Mouse (Mus musculus) neutrophil, adult 65 days (primary cell): ENCODE data around the gene Ddx19b. TPM values are rescaled to one million over a fixed set of nuclear protein-coding genes. Genes with fewer than 3 reads are reported as not detected.

Source experiments
- total RNA-seq: library from RNA; stranded (reverse); gene quantifications from 2 replicates; pipeline ENCODE4 v1.2.4, GENCODE M21; 2023

Ddx19b gene
- 6.4 and 9.7 TPM in 2 replicates for total RNA-seq

DNA sequence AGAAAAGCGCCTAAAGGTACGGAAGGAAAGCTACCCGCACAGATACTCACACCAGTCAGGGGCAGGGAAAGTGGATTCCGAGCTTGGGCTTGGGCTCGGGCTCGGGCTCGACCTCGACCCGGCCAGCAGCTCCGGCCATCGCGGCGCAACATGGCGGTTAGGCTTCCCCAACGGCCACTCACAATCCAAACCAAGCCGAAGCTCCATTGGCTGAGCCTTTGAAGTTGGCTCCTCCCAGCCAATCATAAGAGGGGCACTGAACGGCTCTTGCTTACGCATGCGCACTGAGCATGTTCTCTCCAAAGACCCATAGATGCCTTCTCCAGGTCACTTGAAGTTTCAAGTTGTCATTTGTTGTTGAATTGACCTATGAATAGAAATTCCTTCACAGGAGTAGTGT, at the start of gene Ddx19b:
Ddx19b (minus strand) TSS at position 180 of the 400 bp plus-strand sequence.

GRCm38 (mm10) chr8:111056158-111056663, 24.7 kb upstream of the Ddx19b start, which contains the start of gene Exosc6:
Gene Exosc6, plus strand, starts transcription at chr8:111056339.

DNA sequence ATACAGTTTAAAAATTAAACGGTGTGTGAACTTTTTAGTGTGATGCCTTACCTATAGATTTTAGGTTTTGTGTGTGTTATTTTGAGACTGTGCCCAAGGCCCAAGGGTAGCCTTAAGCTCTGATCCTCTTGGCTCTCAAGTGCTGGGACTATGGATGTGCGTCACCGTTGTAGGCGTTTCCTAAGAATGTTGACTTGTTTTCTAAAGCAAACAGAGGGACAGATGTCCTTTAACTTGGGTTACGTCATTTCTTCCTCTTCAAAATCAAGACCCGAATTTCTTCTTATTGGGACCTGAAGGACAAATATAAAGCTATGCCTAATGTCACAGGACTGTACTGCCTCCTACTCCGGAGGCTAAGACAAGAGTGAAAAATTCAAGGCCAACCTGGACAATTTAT, 1.4 kb upstream of the Ddx19b start, which contains the start of gene Aars:
Aars (plus strand) TSS at position 229 of the 400 bp plus-strand sequence.

GRCm38 (mm10) chr8:110997547-110998531, 33.7 kb downstream of the Ddx19b start, which contains the start of gene Ddx19a:
Gene Ddx19a, minus strand, starts transcription at chr8:110997800.

Other genes starting within 250 kb of the Ddx19b start
- not detected in 2 replicates for gene Il34, start 225.8 kb downstream of the Ddx19b start, total RNA-seq
- 31.1 and 42.8 TPM in 2 replicates for gene Cog4, start 185.2 kb downstream of the Ddx19b start, total RNA-seq
- gene Sf3b3, start 185.0 kb downstream of the Ddx19b start, total RNA-seq = 53.5 and 66.2 TPM in 2 replicates
- 7.5 and 8.5 TPM in 2 replicates for gene Fuk, start 129.3 kb downstream of the Ddx19b start, total RNA-seq
- 31.8 and 34.4 TPM in 2 replicates for gene St3gal2, start 111.8 kb downstream of the Ddx19b start, total RNA-seq
- gene Ddx19a, start 34.0 kb downstream of the Ddx19b start, total RNA-seq = 31.7 and 33.6 TPM in 2 replicates
- gene Aars, start 1.4 kb upstream of the Ddx19b start, total RNA-seq = 25.9 and 32.6 TPM in 2 replicates
- gene Exosc6, start 24.6 kb upstream of the Ddx19b start, total RNA-seq = 0.50 and 4.2 TPM in 2 replicates
- not detected in 2 replicates for gene Clec18a, start 60.7 kb upstream of the Ddx19b start, total RNA-seq
- 8.6 and 17.3 TPM in 2 replicates for gene Pdpr, start 62.9 kb upstream of the Ddx19b start, total RNA-seq
- 43.7 and 49.5 TPM in 2 replicates for gene Glg1, start 227.5 kb upstream of the Ddx19b start, total RNA-seq